Mouse (Mus musculus) lung, postnatal 0 days (tissue): ENCODE results near the gene Mcoln3. TPM values are rescaled to one million over a fixed set of nuclear protein-coding genes. Genes with fewer than 3 reads are reported as not detected.

ENCODE experiments used
- ATAC-seq: fragments of 200-750 bp; cut with Nextera tagmentation; 2 replicates; pipeline ENCODE4 v1.8.0; 2017; ENCODE audit warnings: moderate library complexity
- DNase-seq: peaks from one replicate; pipeline ENCODE4 v3.0.0-alpha.2; 2016; ENCODE audit warnings: low spot score
- H3K27ac ChIP-seq: fragments of 300-500 bp; sonication (generic); 2 replicates; pipeline ENCODE4 v1.5.1; 2014; ENCODE audit warnings: antibody characterized with exemption, mild to moderate bottlenecking, low read length, mixed read lengths
- H3K27me3 ChIP-seq: fragments of 300-500 bp; sonication (generic); replicated peaks from 2 replicates; pipeline ENCODE4 v1.6.1; 2014; ENCODE audit warnings: low read length, mixed read lengths; ENCODE audit not compliant: insufficient read depth
- H3K36me3 ChIP-seq: fragments of 300-500 bp; sonication (generic); 2 replicates; pipeline ENCODE4 v1.6.1; 2014; ENCODE audit warnings: low read length, mixed read lengths; ENCODE audit not compliant: insufficient read depth
- H3K4me1 ChIP-seq: fragments of 300-500 bp; sonication (generic); 2 replicates; pipeline ENCODE4 v1.6.1; 2014; ENCODE audit warnings: antibody characterized with exemption, low read depth, low read length, mixed read lengths; ENCODE audit not compliant: insufficient read depth
- H3K4me2 ChIP-seq: fragments of 300-500 bp; sonication (generic); replicated peaks from 2 replicates; pipeline ENCODE4 v1.6.1; 2014; ENCODE audit warnings: low read depth, mild to moderate bottlenecking, low read length, moderate library complexity, mixed read lengths
- H3K4me3 ChIP-seq: fragments of 300-500 bp; sonication (generic); 2 replicates; pipeline ENCODE4 v1.5.1; 2014; ENCODE audit warnings: low read depth, low read length
- H3K9ac ChIP-seq: fragments of 300-500 bp; sonication (generic); replicated peaks from 2 replicates; pipeline ENCODE4 v1.6.1; 2014; ENCODE audit warnings: low read depth, mild to moderate bottlenecking
- H3K9me3 ChIP-seq: fragments of 300-500 bp; sonication (generic); 2 replicates; pipeline ENCODE4 v1.6.1; 2016; ENCODE audit warnings: low read length, mixed read lengths
- CTCF ChIP-seq: IDR thresholded peaks from 2 replicates; pipeline ENCODE4 v1.5.1; 2016; ENCODE audit warnings: antibody characterized with exemption, mild to moderate bottlenecking
- EP300 ChIP-seq: IDR thresholded peaks from 2 replicates; pipeline ENCODE4 v1.6.1; 2016; ENCODE audit warnings: antibody characterized with exemption, mild to moderate bottlenecking, control low read depth
- WGBS: fragments of 180-500 bp; shearing (Covaris S2); extraction: QIAGEN DNeasy Blood & Tissue Kit; methylation state at CpG from one replicate; pipeline ENCODE4 v1.1.7; 2014; 5-methylcytosine and 5-hydroxymethylcytosine counted together
- polyA plus RNA-seq: library from polyadenylated mRNA; unstranded; fragments of >200 nt; fragmentation: Nextera tagmentation; extraction: Ambion mirVana; gene quantifications from 2 replicates; pipeline ENCODE4 v1.2.1, GENCODE M21; 2015

Mcoln3 gene
- polyA plus RNA-seq, 1 experiment from 2014 or later: 0.55 TPM

- no peak for DNase-seq
- H3K4me2 ChIP-seq: no peak overlapping the region
- H3K27ac ChIP-seq: no peak overlapping the region
- no peaks in the 10 kb centered on the region for H3K36me3 ChIP-seq
- H3K9ac ChIP-seq: no peak overlapping the region
- no peak overlapping the region for H3K4me3 ChIP-seq
- no peak for TF ChIP-seq EP300
- no peak for TF ChIP-seq CTCF
- H3K4me1 ChIP-seq: 0 out of 2 replicates have a peak, but pooled peaks cover 4% of the 10 kb centered on the region
- WGBS: 95% methylated on average over 10 of the region's 10 CpGs
- ATAC-seq: no peak
- 0 out of 2 replicates have a peak, but pooled peaks cover 3% of the 10 kb centered on the region for H3K27me3 ChIP-seq
- H3K9me3 ChIP-seq: no peaks in the 10 kb centered on the region
These were observed 34.1 kb downstream of the Mcoln3 start for GRCm38 (mm10) chr3:146151328-146151727.

DNA sequence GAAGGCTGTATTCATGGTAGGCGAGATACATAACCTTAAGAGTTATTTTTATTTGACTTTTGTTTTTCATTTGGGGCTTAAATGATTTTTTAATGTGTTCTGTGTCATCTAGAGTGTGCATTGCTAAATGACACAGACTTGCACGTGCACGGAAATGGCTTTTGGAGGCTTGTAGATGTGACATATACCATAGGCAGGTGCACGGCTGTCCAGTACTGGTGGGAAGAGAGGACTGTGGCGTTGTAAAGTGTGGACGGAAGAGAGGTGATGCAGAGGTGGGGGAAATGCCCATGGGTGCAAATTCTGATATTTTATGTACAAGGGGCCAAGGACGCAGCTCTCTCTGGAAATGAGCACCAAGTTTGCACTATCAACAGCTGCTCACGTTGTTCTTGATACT lies 34.5 kb downstream of the Mcoln3 start:
- no peaks in the 10 kb centered on the region for H3K9me3 ChIP-seq
- whole genome bisulfite sequencing: 84% methylated on average over 8 of the region's 8 CpGs
- 0 out of 2 replicates have a peak, but pooled peaks cover 4% of the 10 kb centered on the region for H3K4me1 ChIP-seq
- no peak overlapping the region for H3K4me3 ChIP-seq
- DNase-seq (no peak), ATAC-seq (no peak)
- H3K27ac ChIP-seq: no peak overlapping the region
- 0 out of 2 replicates have a peak, but pooled peaks cover 3% of the 10 kb centered on the region for H3K27me3 ChIP-seq
- no peak for TF ChIP-seq EP300
- TF ChIP-seq CTCF: no peak
- H3K9ac ChIP-seq: no peak overlapping the region
- no peak overlapping the region for H3K4me2 ChIP-seq
- no peaks in the 10 kb centered on the region for H3K36me3 ChIP-seq

- H3K4me2 ChIP-seq: no peak overlapping the region
- no peak overlapping the region for H3K9ac ChIP-seq
- WGBS: 87% methylated on average over 8 of the region's 8 CpGs
- 0 out of 2 replicates have a peak, but pooled peaks cover 3% of the 10 kb centered on the region for H3K27me3 ChIP-seq
- H3K4me1 ChIP-seq: 0 out of 2 replicates have a peak, but pooled peaks cover 4% of the 10 kb centered on the region
- TF ChIP-seq CTCF (no peak), EP300 (no peak)
- DNase-seq: no peak
- H3K4me3 ChIP-seq: no peak overlapping the region
- H3K9me3 ChIP-seq: no peaks in the 10 kb centered on the region
- H3K36me3 ChIP-seq: no peaks in the 10 kb centered on the region
- no peak for ATAC-seq
- H3K27ac ChIP-seq: no peak overlapping the region
These were observed 35.1 kb downstream of the Mcoln3 start for GRCm38 (mm10) chr3:146152348-146152747.

DNA sequence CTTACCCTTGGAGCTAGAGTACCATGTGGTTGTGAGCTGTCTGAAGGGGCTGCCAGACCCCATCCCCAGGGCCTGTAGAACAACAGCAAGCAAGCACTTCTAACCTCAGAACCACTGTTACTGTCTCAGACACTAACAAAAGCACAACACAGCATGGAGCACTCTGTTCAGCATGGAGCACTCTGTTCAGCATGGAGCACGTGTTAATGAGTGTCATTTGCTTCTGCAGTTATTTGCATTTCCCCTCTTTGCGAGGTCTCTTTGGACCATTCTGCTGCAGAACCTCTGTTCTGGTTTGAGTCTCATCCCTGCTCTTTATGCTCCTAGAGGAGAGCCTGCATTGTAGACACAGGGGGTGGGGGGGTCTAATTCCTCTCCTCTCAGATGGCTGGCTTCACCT lies 35.7 kb downstream of the Mcoln3 start:
- no peak for ATAC-seq
- Histone ChIP-seq H3K36me3 (no peaks in the 10 kb centered on the region), H3K9ac (no peak overlapping the region), H3K4me3 (no peak overlapping the region), H3K4me1 (0 out of 2 replicates have a peak, but pooled peaks cover 4% of the 10 kb centered on the region), H3K9me3 (no peaks in the 10 kb centered on the region), H3K27me3 (0 out of 2 replicates have a peak, but pooled peaks cover 3% of the 10 kb centered on the region), H3K27ac (no peak overlapping the region), H3K4me2 (no peak overlapping the region)
- WGBS: 88% methylated on average over 2 of the region's 2 CpGs
- DNase-seq: no peak
- TF ChIP-seq EP300 (no peak), CTCF (no peak)

- WGBS: 33% methylated on average over 12 of the region's 12 CpGs
These were observed 36.8 kb downstream of the Mcoln3 start for GRCm38 (mm10) chr3:146153862-146154611.

GRCm38 (mm10) chr3:146155628-146156576 lies 38.7 kb downstream of the Mcoln3 start:
- no peak overlapping the region for H3K9ac ChIP-seq
- DNase-seq: no peak

More at GRCm38 (mm10) chr3:146153862-146154611, 36.8 kb downstream of the Mcoln3 start:
- no peak overlapping the region for H3K4me3 ChIP-seq
- TF ChIP-seq EP300 (no peak), CTCF (no peak)
- 0 out of 2 replicates have a peak, but pooled peaks cover 4% of the 10 kb centered on the region for H3K4me1 ChIP-seq
- no peak overlapping the region for H3K9ac ChIP-seq
- no peaks in the 10 kb centered on the region for H3K36me3 ChIP-seq
- no peaks in the 10 kb centered on the region for H3K9me3 ChIP-seq
- DNase-seq: no peak
- 0 out of 2 replicates have a peak, but pooled peaks cover 3% of the 10 kb centered on the region for H3K27me3 ChIP-seq
- H3K4me2 ChIP-seq: no peak overlapping the region
- H3K27ac ChIP-seq: no peak overlapping the region
- no peak for ATAC-seq

More at GRCm38 (mm10) chr3:146155628-146156576, 38.7 kb downstream of the Mcoln3 start:
- H3K4me2 ChIP-seq: no peak overlapping the region
- 0 out of 2 replicates have a peak, but pooled peaks cover 3% of the 10 kb centered on the region for H3K27me3 ChIP-seq
- no peak overlapping the region for H3K27ac ChIP-seq
- no peak overlapping the region for H3K4me3 ChIP-seq
- WGBS: 58% methylated on average over 13 of the region's 13 CpGs
- no peaks in the 10 kb centered on the region for H3K36me3 ChIP-seq
- H3K4me1 ChIP-seq: no peaks in the 10 kb centered on the region
- no peak for ATAC-seq
- H3K9me3 ChIP-seq: no peaks in the 10 kb centered on the region
- no peak for TF ChIP-seq EP300
- TF ChIP-seq CTCF: no peak
